Mouse (Mus musculus): ENCODE measurements around the gene Epo.

Gene Epo
- long read RNA-seq, experiment 1, partial matches to known transcripts, result 0 of 8 reads
- long read RNA-seq, experiment 1, other reads (novel, unspliced or antisense), result 8 of 8 reads
- long read RNA-seq, experiment 2, partial matches to known transcripts, result 0 of 15 reads
- long read RNA-seq, experiment 2, other reads (novel, unspliced or antisense), result 15 of 15 reads

DNA sequence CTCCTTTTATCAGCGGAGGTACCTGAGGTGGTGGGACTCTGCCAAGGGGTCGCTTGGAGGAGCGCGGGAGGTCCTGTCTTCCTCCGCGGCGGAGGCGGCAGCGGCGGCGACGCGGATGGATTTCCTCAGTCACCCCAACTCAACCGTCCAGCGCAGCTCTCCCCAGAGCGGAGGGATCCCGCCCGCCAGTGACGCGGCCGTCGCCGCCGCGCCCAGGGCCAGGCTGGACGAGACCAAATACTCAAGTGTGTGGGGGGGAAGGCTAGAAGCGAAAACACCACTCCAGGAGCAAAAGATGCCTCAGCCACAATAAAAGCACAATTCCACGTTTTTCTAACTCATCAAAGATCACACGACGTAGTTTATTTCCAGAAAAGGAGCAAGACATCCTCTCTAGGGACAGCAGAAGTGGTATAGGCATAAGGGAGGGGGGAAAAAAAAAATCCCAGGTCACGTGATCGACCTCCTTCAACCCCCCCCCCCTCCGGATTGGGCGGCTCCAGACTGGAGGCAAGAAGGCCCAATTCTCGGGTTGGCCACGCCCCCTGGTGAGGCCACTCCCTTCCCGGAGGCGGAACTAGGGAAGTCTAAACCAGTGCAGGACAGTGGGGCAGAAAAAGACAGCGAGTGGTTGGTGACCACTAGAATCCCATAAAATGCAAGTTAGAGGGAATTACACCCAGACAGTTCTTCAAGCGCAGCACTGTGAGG lies at the start of gene Epo, which contains the start of gene Gnb2:
Gene Epo, minus strand, starts transcription at position 126 of the 711 bp plus-strand sequence.
Gene Gnb2, minus strand, starts transcription at position 394 of the 711 bp plus-strand sequence.
- intact Hi-C loops (cut with DNase I), result no loop called here

DNA sequence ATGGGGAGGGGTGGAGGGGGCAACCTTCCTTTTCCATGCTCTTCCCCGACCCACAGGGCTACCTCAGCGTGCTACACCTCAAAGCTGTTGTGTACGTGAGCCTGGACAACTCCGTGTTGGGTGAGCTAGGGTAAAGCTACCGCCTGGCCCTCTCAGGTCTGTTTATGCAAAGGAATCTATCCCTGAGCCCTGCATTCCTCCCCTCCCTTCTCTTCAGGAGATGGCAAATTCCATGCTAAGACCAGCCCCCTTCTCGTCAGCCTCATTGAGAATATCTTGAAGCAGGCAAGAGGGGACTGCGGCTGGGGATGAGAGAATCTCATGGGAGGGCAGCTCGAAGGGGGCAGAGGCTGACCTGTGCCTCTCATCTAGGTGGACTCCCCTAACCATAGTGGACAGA lies 49.7 kb upstream of the Epo start:
- intact Hi-C loops (cut with DNase I), result no loop called here

GRCm38 (mm10) chr5:137580246-137580645 lies 47.2 kb upstream of the Epo start:
- intact Hi-C loops (cut with DNase I), result no loop called here

DNA sequence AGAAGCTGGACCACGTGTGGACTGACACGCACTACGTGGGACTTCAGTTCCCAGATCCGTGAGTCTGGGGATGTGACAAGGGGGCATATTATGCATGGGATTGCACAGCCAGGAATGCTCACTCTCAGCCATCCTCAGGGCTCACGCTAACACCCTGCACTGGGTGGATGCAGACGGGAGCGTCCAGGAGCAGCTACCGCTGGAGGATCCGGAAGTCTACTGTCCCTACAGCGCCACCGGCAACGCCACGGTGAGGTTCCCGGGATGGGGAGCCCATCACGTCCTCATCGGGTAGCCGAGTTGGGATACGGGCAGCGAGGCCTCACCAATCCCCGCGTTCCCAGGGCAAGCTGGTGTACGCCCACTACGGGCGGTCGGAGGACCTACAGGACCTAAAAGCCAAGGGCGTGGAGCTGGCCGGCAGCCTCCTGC lies 41.4 kb upstream of the Epo start:
- intact Hi-C loops (cut with DNase I), result no loop called here

- intact Hi-C loops (cut with DNase I), result no loop called here
Measured at GRCm38 (mm10) chr5:137570691-137571586, 37.9 kb upstream of the Epo start.

DNA sequence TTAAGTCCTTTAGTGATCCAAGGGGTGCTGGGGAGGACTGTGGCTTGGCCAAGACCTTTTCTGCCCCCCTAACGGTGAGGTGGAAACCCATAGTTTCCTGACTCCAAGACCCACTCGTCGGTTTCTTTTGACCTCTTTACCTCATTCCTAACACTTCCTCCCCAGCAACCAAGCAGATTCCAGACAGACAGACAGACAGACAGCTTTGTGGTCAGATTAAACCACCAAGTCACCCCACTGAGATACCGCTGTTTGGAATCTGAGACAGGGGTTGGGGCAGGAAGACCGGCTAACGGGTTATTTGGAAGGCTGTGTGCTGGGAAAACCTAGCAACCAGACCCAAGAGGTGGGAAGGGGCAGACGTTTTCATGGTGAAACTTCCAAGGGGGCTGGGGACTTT lies 37.1 kb upstream of the Epo start:
- intact Hi-C loops (cut with DNase I), result no loop called here

DNA sequence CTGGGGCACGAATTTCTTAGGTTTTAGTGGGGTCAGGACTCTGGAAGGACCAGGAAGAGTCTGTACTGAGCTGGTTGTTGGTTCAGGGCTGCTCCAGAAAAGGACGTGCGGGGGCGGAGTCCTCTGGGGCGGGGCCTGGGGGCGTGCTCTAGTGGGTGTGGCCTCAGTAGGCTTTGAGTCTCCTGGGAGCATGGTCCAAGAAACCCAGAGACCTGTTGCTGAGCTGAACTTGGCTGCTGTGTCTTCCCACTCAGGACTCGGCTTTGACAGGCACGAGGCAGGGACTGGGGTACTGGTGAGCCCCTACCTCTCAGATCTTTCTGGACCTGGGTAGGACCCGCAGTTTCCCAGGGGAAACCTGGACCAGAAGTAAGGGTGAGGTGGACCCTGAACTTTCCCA lies 36.6 kb upstream of the Epo start, which contains the start of gene Tfr2:
Gene Tfr2, plus strand, starts transcription at position 176 of the 400 bp plus-strand sequence.
- intact Hi-C loops (cut with DNase I), result no loop called here

DNA sequence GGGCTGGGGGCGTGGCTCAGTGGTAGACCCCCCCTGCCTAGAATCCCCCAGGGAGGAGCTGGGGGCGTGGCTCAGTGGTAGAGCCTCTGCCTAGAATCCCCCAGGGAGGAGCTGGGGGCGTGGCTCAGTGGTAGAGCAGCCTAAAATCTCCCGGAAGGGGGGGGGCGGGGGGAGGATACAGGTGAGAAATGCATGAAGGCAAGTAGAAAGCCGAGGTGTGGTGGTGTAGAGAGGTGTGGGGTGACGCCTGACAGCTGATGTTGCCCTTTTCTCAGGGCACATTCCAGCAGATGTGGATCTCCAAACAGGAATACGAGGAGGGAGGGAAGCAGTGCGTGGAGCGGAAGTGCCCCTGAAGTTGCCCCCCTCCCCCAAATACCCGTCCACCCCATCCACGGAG lies 36.0 kb upstream of the Epo start:
- intact Hi-C loops (cut with DNase I), result no loop called here

- intact Hi-C loops (cut with DNase I), result no loop called here
Measured at GRCm38 (mm10) chr5:137568223-137568798, 35.3 kb upstream of the Epo start.

GRCm38 (mm10) chr5:137566416-137566815 lies 33.4 kb upstream of the Epo start:
- intact Hi-C loops (cut with DNase I), result no loop called here

DNA sequence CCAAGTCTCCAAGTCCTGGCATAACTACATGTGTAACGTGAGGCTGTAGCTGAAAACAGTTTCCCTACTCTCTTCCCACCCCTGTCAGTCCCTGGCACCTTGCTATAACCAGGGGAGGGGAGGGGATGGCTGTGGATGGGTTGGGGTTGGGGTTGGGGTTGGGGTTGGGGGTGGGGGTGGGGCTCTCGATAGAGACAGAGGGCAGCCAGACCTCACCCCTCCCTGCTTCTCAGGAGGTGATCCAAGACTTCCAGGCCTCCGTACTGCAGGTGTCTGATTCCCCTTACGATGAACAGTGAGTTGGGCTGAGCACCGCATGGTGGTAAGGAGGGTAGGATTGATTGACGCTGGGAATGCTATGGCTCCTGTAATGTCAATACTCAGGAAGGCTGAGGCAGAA lies 32.7 kb upstream of the Epo start:
- intact Hi-C loops (cut with DNase I), result no loop called here

DNA sequence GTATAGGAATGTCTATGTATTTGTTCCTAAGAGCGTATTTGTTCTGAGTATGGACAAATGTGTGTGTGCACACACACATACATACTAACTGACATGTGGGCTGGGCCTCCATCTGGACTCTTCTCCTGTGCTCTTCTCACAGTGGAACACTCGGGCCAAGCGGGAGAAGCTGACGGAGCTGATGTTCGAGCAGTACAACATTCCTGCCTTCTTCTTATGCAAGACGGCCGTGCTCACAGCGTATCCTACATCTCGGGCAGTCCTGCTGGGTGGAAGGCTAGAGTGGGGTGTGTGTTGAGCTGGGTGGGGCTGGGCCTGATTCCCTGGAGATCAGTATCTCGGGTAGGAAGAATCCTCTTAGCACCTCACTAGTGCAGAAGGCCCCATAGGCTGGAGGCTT lies 29.9 kb upstream of the Epo start:
- intact Hi-C loops (cut with DNase I), result no loop called here

DNA sequence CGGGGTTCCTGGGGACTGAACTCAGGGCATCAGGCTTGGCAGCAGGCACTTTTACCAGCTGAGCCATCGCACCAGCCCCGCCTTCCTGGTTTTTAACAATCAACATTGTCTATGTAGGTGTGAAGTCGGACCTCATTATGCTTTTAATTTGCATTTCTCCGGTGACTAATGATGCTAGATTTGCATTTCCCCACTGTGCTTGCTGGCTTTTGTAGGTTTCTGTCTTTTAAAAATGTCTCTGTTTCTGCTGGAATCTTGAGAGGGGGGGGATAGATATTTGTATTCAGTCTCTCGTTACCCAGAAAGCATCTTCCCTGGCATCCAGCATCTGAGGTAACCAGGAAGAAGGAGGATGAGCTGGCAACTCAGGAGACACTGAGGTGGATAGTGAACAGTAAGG lies 28.5 kb upstream of the Epo start:
- intact Hi-C loops (cut with DNase I), result no loop called here

DNA sequence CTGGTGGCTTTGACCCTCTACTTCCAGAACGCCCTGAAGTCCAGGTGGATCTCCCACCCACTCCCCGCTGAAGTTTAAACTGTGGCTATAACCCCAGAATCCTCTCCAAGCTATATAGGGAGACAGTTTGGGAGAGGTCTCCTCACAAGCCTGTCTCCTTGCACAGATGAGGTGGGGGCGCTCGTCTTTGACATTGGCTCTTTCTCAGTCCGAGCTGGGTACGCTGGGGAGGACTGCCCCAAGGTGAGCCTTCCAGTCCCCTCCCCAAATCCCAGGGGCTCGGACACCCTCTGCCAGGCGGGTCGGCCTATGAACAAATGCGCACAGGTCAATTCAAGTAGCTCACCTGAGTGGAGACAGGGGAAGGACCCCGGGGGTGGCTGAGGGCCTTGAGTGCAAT lies 20.9 kb upstream of the Epo start:
- intact Hi-C loops (cut with DNase I), result loop anchor here (5.0 kb wide), 1 partner anchor 33 kb away; no protein-coding TSS in a partner anchor

GRCm38 (mm10) chr5:137553411-137553837 lies 20.4 kb upstream of the Epo start, which contains the start of gene Actl6b:
TSS of gene Actl6b (plus strand) at chr5:137553517.
- intact Hi-C loops (cut with DNase I), result loop anchor here (5.0 kb wide), 1 partner anchor 34 kb away; no protein-coding TSS in a partner anchor

DNA sequence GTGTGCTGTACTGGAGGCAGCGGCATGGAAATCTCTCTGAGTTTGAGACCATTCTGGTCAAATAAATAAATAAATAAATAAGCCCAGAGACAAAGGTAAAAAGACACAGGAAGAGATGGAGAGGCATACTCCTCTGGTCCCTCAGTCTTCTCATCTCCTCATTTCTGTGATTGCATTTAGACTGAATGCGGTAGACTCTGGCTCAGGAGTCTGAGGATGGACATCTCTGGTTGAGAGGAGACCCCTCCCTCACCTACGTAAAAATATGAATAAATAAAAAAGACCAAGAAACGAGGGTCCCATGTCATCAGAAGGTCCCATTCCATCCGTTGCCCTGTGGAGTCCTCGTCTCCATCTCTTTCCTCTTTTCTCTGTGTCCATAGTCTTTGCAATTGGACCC lies 20.0 kb upstream of the Epo start:
- intact Hi-C loops (cut with DNase I), result loop anchor here (5.0 kb wide), 1 partner anchor 34 kb away; no protein-coding TSS in a partner anchor

GRCm38 (mm10) chr5:137551119-137551518 lies 18.1 kb upstream of the Epo start:
- intact Hi-C loops (cut with DNase I), result loop anchor here (5.0 kb wide), 1 partner anchor 36 kb away; no protein-coding TSS in a partner anchor

DNA sequence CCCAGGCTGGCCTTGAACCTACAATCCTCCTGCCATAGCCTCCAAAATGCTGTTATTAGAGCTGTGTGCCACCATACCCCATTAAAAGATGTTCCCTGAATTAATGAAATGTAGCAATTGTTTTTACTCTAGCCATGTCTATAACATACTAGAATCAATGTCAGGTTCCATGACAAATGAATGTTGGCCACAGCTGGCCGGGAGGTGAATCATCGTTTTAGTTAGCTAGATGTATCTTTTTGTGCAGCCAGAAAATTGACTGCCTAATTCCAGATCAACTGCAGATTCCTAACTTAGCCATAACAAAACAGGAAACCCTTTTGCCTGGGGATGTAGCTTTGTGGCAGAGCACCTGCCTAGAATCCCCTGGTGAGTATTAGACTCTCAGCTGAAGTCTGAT lies 16.8 kb upstream of the Epo start:
- intact Hi-C loops (cut with DNase I), result loop anchor here (5.0 kb wide), 1 partner anchor 37 kb away; no protein-coding TSS in a partner anchor

DNA sequence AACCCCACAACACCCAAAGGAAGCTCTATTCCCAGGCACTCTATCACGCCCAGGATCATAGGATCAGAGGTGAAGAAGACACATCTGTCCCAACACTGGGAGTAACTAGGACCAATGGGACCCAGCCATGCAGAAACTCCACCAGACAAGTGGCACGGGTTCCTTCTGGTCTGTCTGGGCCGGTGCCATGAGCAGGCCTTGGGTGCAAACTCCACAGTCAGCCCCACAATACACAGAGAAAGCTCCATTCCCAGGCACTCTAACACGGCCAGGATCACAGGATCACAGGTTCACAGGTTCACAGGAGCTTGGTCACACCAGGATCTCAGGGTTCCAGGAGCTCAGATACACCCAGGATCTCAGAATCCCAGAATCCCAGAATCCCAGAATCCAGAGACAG lies 12.6 kb upstream of the Epo start:
- intact Hi-C loops (cut with DNase I), result no loop called here

GRCm38 (mm10) chr5:137544926-137545325 lies 11.9 kb upstream of the Epo start:
- intact Hi-C loops (cut with DNase I), result no loop called here
